Mouse (Mus musculus): ENCODE data around the gene Glyr1. TPM values are rescaled to one million over a fixed set of nuclear protein-coding genes. Genes with fewer than 3 reads are reported as not detected.

The Glyr1 gene
- polyA plus RNA-seq, 1 experiment = 84.7 TPM

Other genes starting within 250 kb of the Glyr1 start
- 0.09 TPM in 1 of 2 replicates, not detected in the other for gene 4930562C15Rik, start 214.4 kb downstream of the Glyr1 start, polyA plus RNA-seq (2012; rRNA removed)
- gene Ubald1, start 169.5 kb downstream of the Glyr1 start, polyA plus RNA-seq (2012; rRNA removed) = 21.5 and 41.1 TPM in 2 replicates
- 84.0 and 91.8 TPM in 2 replicates for gene Mgrn1, start 163.6 kb downstream of the Glyr1 start, polyA plus RNA-seq (2012; rRNA removed)
- gene Nudt16l1, start 111.1 kb downstream of the Glyr1 start, polyA plus RNA-seq (2012; rRNA removed) = 59.9 and 64.6 TPM in 2 replicates
- 56.9 and 77.5 TPM in 2 replicates for gene Anks3, start 85.7 kb downstream of the Glyr1 start, polyA plus RNA-seq (2012; rRNA removed)
- 0.19 and 0.21 TPM in 2 replicates for gene Sept12, start 52.0 kb downstream of the Glyr1 start, polyA plus RNA-seq (2012; rRNA removed)
- gene Smim22, start 42.6 kb downstream of the Glyr1 start, polyA plus RNA-seq (2012; rRNA removed) = 72.4 and 92.6 TPM in 2 replicates
- gene Rogdi, start 36.3 kb downstream of the Glyr1 start, polyA plus RNA-seq (2012; rRNA removed) = 59.9 and 64.7 TPM in 2 replicates
- gene Ubn1, start 194 bp upstream of the Glyr1 start, polyA plus RNA-seq (2012; rRNA removed) = 32.5 and 33.1 TPM in 2 replicates
- 22.7 and 33.1 TPM in 2 replicates for gene Ppl, start 82.6 kb upstream of the Glyr1 start, polyA plus RNA-seq (2012; rRNA removed)
- gene Sec14l5, start 97.2 kb upstream of the Glyr1 start, polyA plus RNA-seq (2012; rRNA removed) = 0.13 and 0.18 TPM in 2 replicates
- gene Nagpa, start 154.1 kb upstream of the Glyr1 start, polyA plus RNA-seq (2012; rRNA removed) = 32.7 and 37.1 TPM in 2 replicates
- gene AU021092, start 172.4 kb upstream of the Glyr1 start, polyA plus RNA-seq (2012; rRNA removed) = 9.0 and 10.5 TPM in 2 replicates
- 46.0 and 52.5 TPM in 2 replicates for gene Alg1, start 183.8 kb upstream of the Glyr1 start, polyA plus RNA-seq (2012; rRNA removed)
- gene Eef2kmt, start 206.1 kb upstream of the Glyr1 start, polyA plus RNA-seq (2012; rRNA removed) = 34.0 and 41.0 TPM in 2 replicates

All from urinary bladder, adult 2 months (tissue).